Comparison of ENCODE assay signal across 25 mouse cellular contexts in genomic region chr13:93861211-93861610, GRCm38 (mm10).
DNase-seq lines count a peak whose midpoint lies in the region; ATAC-seq lines count a peak whose summit lies in the region.
"Had no signal": no experiment of that assay in that cellular context is flagged by ENCODE, and none has a peak within 500 bp of the region (broad histone marks: within the 10 kb centered on the region; RNA-seq: fewer than 3 reads in every experiment).

No protein-coding gene starts in this region.

- no peak overlapping the region for H3K9ac ChIP-seq in liver, embryonic 13.5 days
- H3K9ac ChIP-seq in forebrain, embryonic 16.5 days (replicated peaks; ENCODE audit: low read depth, low read length), result no peak overlapping the region
- H3K9ac ChIP-seq: embryonic facial prominence, embryonic 15.5 days; heart, embryonic 13.5 days; hindbrain, embryonic 12.5 days had no signal

- peak; percentile 20 for DNase-seq in c-Kit-positive CD71-positive TER-119-negative erythroid progenitor cells, embryonic 14.5 days (ENCODE audit: low read depth)
- no peak for DNase-seq in liver, embryonic 13.5 days
- DNase-seq in thymus, postnatal 0 days (ENCODE audit: low spot score), result no peak
- DNase-seq in kidney, postnatal 10 days, result no peak
- DNase-seq in cerebellum, postnatal 36 days, result no peak
- DNase-seq: adrenal gland, postnatal 14 days; cerebellum, adult 11 months; cerebellum, adult 8-10 months; cerebellum, postnatal 25 days; embryo, embryonic 11 days; gastrocnemius, postnatal 10 days; heart, postnatal 4 days had no signal

- peaks cover 15% of the 10 kb centered on the region for H3K4me1 ChIP-seq in liver, embryonic 13.5 days (replicated peaks)
- H3K4me1 ChIP-seq in forebrain, embryonic 16.5 days (replicated peaks; ENCODE audit: control insufficient read depth, insufficient read depth, low read length), result no peaks in the 10 kb centered on the region

- no peaks in the 10 kb centered on the region for H3K9me3 ChIP-seq in liver, embryonic 13.5 days (replicated peaks)
- no peaks in the 10 kb centered on the region for H3K9me3 ChIP-seq in forebrain, embryonic 16.5 days (ENCODE audit: control insufficient read depth, low read length)
- H3K9me3 ChIP-seq: embryonic facial prominence, embryonic 15.5 days; forebrain, embryonic 10.5 days; heart, embryonic 13.5 days; hindbrain, embryonic 12.5 days had no signal

- no peak overlapping the region for H3K4me2 ChIP-seq in liver, embryonic 13.5 days
- no peak overlapping the region for H3K4me2 ChIP-seq in forebrain, embryonic 16.5 days (ENCODE audit: low read length)
- H3K4me2 ChIP-seq: embryonic facial prominence, embryonic 15.5 days; heart, embryonic 13.5 days; hindbrain, embryonic 12.5 days had no signal

- 14% methylated on average over 2 of the region's 2 CpGs for WGBS in liver, embryonic 13.5 days (ENCODE audit: insufficient replicate concordance)
- WGBS in forebrain, embryonic 16.5 days, result 87% methylated on average over 2 of the region's 2 CpGs

- H3K36me3 ChIP-seq in liver, embryonic 13.5 days, result no peaks in the 10 kb centered on the region
- no peaks in the 10 kb centered on the region for H3K36me3 ChIP-seq in forebrain, embryonic 16.5 days (ENCODE audit: control insufficient read depth, insufficient read depth)
- H3K36me3 ChIP-seq: embryonic facial prominence, embryonic 15.5 days; forebrain, embryonic 10.5 days; heart, embryonic 13.5 days; hindbrain, embryonic 12.5 days had no signal

- no peak overlapping the region for H3K27ac ChIP-seq in liver, embryonic 13.5 days
- H3K27ac ChIP-seq in forebrain, embryonic 16.5 days (ENCODE audit: low read length), result no peak overlapping the region
- H3K27ac ChIP-seq: embryonic facial prominence, embryonic 15.5 days; forebrain, embryonic 10.5 days; heart, embryonic 13.5 days; hindbrain, embryonic 12.5 days had no signal

- peak; percentile 81 for ATAC-seq in granulocyte monocyte progenitor cell, adult 5-6 weeks (replicated peaks; ENCODE audit: poor library complexity, severe bottlenecking)
- ATAC-seq in liver, embryonic 13.5 days (ENCODE audit: low read depth), result peak; percentile 77
- peak; percentile 84 for ATAC-seq in megakaryocyte progenitor cell, adult 5-6 weeks (replicated peaks; ENCODE audit: poor library complexity)
- no peak for ATAC-seq in forebrain, embryonic 16.5 days
- ATAC-seq: activated CD4-positive, CD25-positive, alpha-beta regulatory T cell, adult 4 months; forebrain, embryonic 14.5 days; hindbrain, embryonic 16.5 days; inflammation-experienced regulatory T-cells, adult 6 months; Patski had no signal

- H3K4me3 ChIP-seq in liver, embryonic 13.5 days (replicated peaks), result no peak overlapping the region
- H3K4me3 ChIP-seq in forebrain, embryonic 16.5 days (replicated peaks; ENCODE audit: low read length), result no peak overlapping the region
- H3K4me3 ChIP-seq: embryonic facial prominence, embryonic 15.5 days; erythroblast, embryonic 14.5 days; forebrain, embryonic 10.5 days; heart, embryonic 13.5 days; hindbrain, embryonic 12.5 days had no signal

- no peaks in the 10 kb centered on the region for H3K27me3 ChIP-seq in liver, embryonic 13.5 days
- no peaks in the 10 kb centered on the region for H3K27me3 ChIP-seq in forebrain, embryonic 16.5 days (replicated peaks; ENCODE audit: control insufficient read depth, insufficient read depth, low read length)
- H3K27me3 ChIP-seq: embryonic facial prominence, embryonic 15.5 days; heart, embryonic 13.5 days; hindbrain, embryonic 12.5 days; Patski had no signal
